Mouse (Mus musculus) lung, embryonic 16.5 days (tissue): ENCODE data around the gene Blzf1. TPM values are rescaled to one million over a fixed set of nuclear protein-coding genes. Genes with fewer than 3 reads are reported as not detected.
A peak's percentile ranks its signal among the peaks of the same experiment; 100 is the strongest.

Experiments
- ATAC-seq: fragments of 200-750 bp; cut with Nextera tagmentation; 2 replicates; pipeline ENCODE4 v1.8.0; 2017; ENCODE audit warnings: low read depth, mild to moderate bottlenecking, moderate library complexity
- H3K27ac ChIP-seq: fragments of 300-500 bp; sonication (generic); 2 replicates; pipeline ENCODE4 v1.5.1; 2014; ENCODE audit warnings: mild to moderate bottlenecking, control low read depth, low read length
- H3K27me3 ChIP-seq: fragments of 300-500 bp; sonication (generic); 2 replicates; pipeline ENCODE4 v1.6.1; 2014; ENCODE audit warnings: low read depth, low read length, mixed read lengths; ENCODE audit not compliant: control insufficient read depth, insufficient read depth
- H3K36me3 ChIP-seq: fragments of 300-500 bp; sonication (generic); 2 replicates; pipeline ENCODE4 v1.6.1; 2014; ENCODE audit warnings: low read length; ENCODE audit not compliant: control insufficient read depth, insufficient read depth
- H3K4me1 ChIP-seq: fragments of 300-500 bp; sonication (generic); replicated peaks from 2 replicates; pipeline ENCODE4 v1.6.1; 2014; ENCODE audit warnings: low read length, mixed read lengths; ENCODE audit not compliant: control insufficient read depth, insufficient read depth
- H3K4me2 ChIP-seq: fragments of 300-500 bp; sonication (generic); 2 replicates; pipeline ENCODE4 v1.6.1; 2014; ENCODE audit warnings: low read depth, low read length, control low read depth
- H3K4me3 ChIP-seq: fragments of 300-500 bp; sonication (generic); 2 replicates; pipeline ENCODE4 v1.5.1; 2014; ENCODE audit warnings: mild to moderate bottlenecking, low read length, control low read depth
- H3K9ac ChIP-seq: fragments of 300-500 bp; sonication (generic); 2 replicates; pipeline ENCODE4 v1.6.1; 2014; ENCODE audit warnings: low read length, control low read depth
- H3K9me3 ChIP-seq: fragments of 300-500 bp; sonication (generic); 2 replicates; pipeline ENCODE4 v1.6.1; 2016; ENCODE audit warnings: low read length; ENCODE audit not compliant: control insufficient read depth
- WGBS: fragments of 180-500 bp; shearing (Covaris S2); extraction: QIAGEN DNeasy Blood & Tissue Kit; methylation state at CpG from one replicate; pipeline ENCODE4 v1.1.7; 2014; 5-methylcytosine and 5-hydroxymethylcytosine counted together
- polyA plus RNA-seq: library from polyadenylated mRNA; unstranded; fragments of >200 nt; fragmentation: Nextera tagmentation; extraction: Ambion mirVana; gene quantifications from 2 replicates; pipeline ENCODE4 v1.2.1, GENCODE M21; 2015

Gene Blzf1
- polyA plus RNA-seq, 1 experiment from 2014 or later = 37.0 TPM

- Histone ChIP-seq H3K4me3 (no peak overlapping the region), H3K36me3 (no peaks in the 10 kb centered on the region), H3K9me3 (no peaks in the 10 kb centered on the region), H3K27ac (no peak overlapping the region), H3K4me1 (no peaks in the 10 kb centered on the region), H3K9ac (no peak overlapping the region), H3K27me3 (no peaks in the 10 kb centered on the region), H3K4me2 (no peak overlapping the region)
- 76% methylated on average over 3 of the region's 3 CpGs for WGBS
- no peak for ATAC-seq
Measured at GRCm38 (mm10) chr1:164276552-164276951, 30.7 kb downstream of the Blzf1 start.

GRCm38 (mm10) chr1:164275455-164275954 lies 31.8 kb downstream of the Blzf1 start, which contains the start of gene Ccdc181:
Gene Ccdc181 (plus strand): TSS chr1:164275585.
- under 1% methylated on average over 31 of the region's 31 CpGs for WGBS
- H3K27me3 ChIP-seq = no peaks in the 10 kb centered on the region
- peak within 1 kb of the TSS; percentile 69 for H3K9ac ChIP-seq
- peak within 1 kb of the TSS; percentile 85 for H3K4me2 ChIP-seq
- H3K27ac ChIP-seq = 0 out of 2 replicates have a peak within 1 kb of the TSS, but pooled peaks have one; percentile 22
- peak; percentile 99 for ATAC-seq
- no peaks in the 10 kb centered on the region for H3K9me3 ChIP-seq
- peak within 1 kb of the TSS; percentile 65 for H3K4me3 ChIP-seq
- no peaks in the 10 kb centered on the region for H3K36me3 ChIP-seq
- no peaks in the 10 kb centered on the region for H3K4me1 ChIP-seq

GRCm38 (mm10) chr1:164273659-164274058 lies 33.6 kb downstream of the Blzf1 start:
- Histone ChIP-seq H3K27ac (no peak overlapping the region), H3K4me1 (no peaks in the 10 kb centered on the region), H3K4me2 (no peak overlapping the region), H3K27me3 (no peaks in the 10 kb centered on the region), H3K9ac (no peak overlapping the region), H3K36me3 (no peaks in the 10 kb centered on the region), H3K4me3 (no peak overlapping the region), H3K9me3 (no peaks in the 10 kb centered on the region)
- 76% methylated on average over 6 of the region's 6 CpGs for WGBS
- no peak for ATAC-seq

- no peaks in the 10 kb centered on the region for H3K9me3 ChIP-seq
- H3K9ac ChIP-seq = no peak overlapping the region
- no peaks in the 10 kb centered on the region for H3K27me3 ChIP-seq
- no peaks in the 10 kb centered on the region for H3K36me3 ChIP-seq
- 81% methylated on average over 7 of the region's 7 CpGs for WGBS
- no peak overlapping the region for H3K27ac ChIP-seq
- ATAC-seq = no peak
- H3K4me3 ChIP-seq = no peak overlapping the region
- no peak overlapping the region for H3K4me2 ChIP-seq
- no peaks in the 10 kb centered on the region for H3K4me1 ChIP-seq
Measured at GRCm38 (mm10) chr1:164270941-164271340, 36.3 kb downstream of the Blzf1 start.

GRCm38 (mm10) chr1:164261553-164261952 lies 45.7 kb downstream of the Blzf1 start:
- Histone ChIP-seq H3K4me3 (no peak overlapping the region), H3K9ac (no peak overlapping the region), H3K27ac (no peak overlapping the region), H3K4me1 (no peaks in the 10 kb centered on the region), H3K9me3 (no peaks in the 10 kb centered on the region), H3K4me2 (no peak overlapping the region), H3K36me3 (peaks cover 19% of the 10 kb centered on the region), H3K27me3 (no peaks in the 10 kb centered on the region)
- WGBS = 74% methylated on average over 7 of the region's 7 CpGs
- ATAC-seq = peak; percentile 67; the same call in 1 of the 2 replicates

GRCm38 (mm10) chr1:164260171-164261028 lies 46.9 kb downstream of the Blzf1 start:
- ATAC-seq = no peak

GRCm38 (mm10) chr1:164254836-164255235 lies 52.5 kb downstream of the Blzf1 start:
- 65% methylated on average over 3 of the region's 3 CpGs for WGBS
- no peak overlapping the region for H3K9ac ChIP-seq
- no peaks in the 10 kb centered on the region for H3K27me3 ChIP-seq
- H3K36me3 ChIP-seq = peaks cover 7% of the 10 kb centered on the region
- H3K4me2 ChIP-seq = no peak overlapping the region
- no peak overlapping the region for H3K4me3 ChIP-seq
- H3K4me1 ChIP-seq = peaks cover 9% of the 10 kb centered on the region
- no peaks in the 10 kb centered on the region for H3K9me3 ChIP-seq
- no peak for ATAC-seq
- H3K27ac ChIP-seq = no peak overlapping the region

More at GRCm38 (mm10) chr1:164260171-164261028, 46.9 kb downstream of the Blzf1 start:
- H3K36me3 ChIP-seq = peaks cover 19% of the 10 kb centered on the region
- 73% methylated on average over 16 of the region's 16 CpGs for WGBS
- H3K9me3 ChIP-seq = no peaks in the 10 kb centered on the region
- H3K4me1 ChIP-seq = no peaks in the 10 kb centered on the region
- no peak overlapping the region for H3K4me2 ChIP-seq
- H3K4me3 ChIP-seq = no peak overlapping the region
- H3K27ac ChIP-seq = no peak overlapping the region
- no peak overlapping the region for H3K9ac ChIP-seq
- H3K27me3 ChIP-seq = no peaks in the 10 kb centered on the region

GRCm38 (mm10) chr1:164252551-164252950 lies 54.7 kb downstream of the Blzf1 start:
- Histone ChIP-seq H3K4me3 (no peak overlapping the region), H3K4me2 (no peak overlapping the region), H3K9ac (no peak overlapping the region), H3K36me3 (peaks cover 7% of the 10 kb centered on the region), H3K4me1 (peaks cover 19% of the 10 kb centered on the region), H3K9me3 (no peaks in the 10 kb centered on the region), H3K27me3 (no peaks in the 10 kb centered on the region), H3K27ac (no peak overlapping the region)
- 54% methylated on average over 5 of the region's 5 CpGs for WGBS
- no peak for ATAC-seq

- 86% methylated on average over 1 of the region's 1 CpGs for WGBS
- no peak for ATAC-seq
- Histone ChIP-seq H3K27me3 (no peaks in the 10 kb centered on the region), H3K9ac (no peak overlapping the region), H3K4me3 (no peak overlapping the region), H3K27ac (no peak overlapping the region), H3K4me2 (no peak overlapping the region), H3K4me1 (peaks cover 19% of the 10 kb centered on the region), H3K36me3 (no peaks in the 10 kb centered on the region), H3K9me3 (no peaks in the 10 kb centered on the region)
Measured at GRCm38 (mm10) chr1:164251438-164251837, 55.9 kb downstream of the Blzf1 start.
